Mouse (Mus musculus) hematopoietic stem cell, adult 5-6 weeks (primary cell): ENCODE data around the gene Pcolce2. TPM values are rescaled to one million over a fixed set of nuclear protein-coding genes. Genes with fewer than 3 reads are reported as not detected.
A peak's percentile ranks its signal among the peaks of the same experiment; 100 is the strongest.

ENCODE experiments used
- ATAC-seq, 2 experiments: fragments of 125-278 bp in 1 of 2; replicated peaks in 1 of 2; 2 replicates each; pipeline ENCODE4 v1.8.0; 2016 to 2017; ENCODE audit warnings: inconsistent platforms in 2 of 2, mild to moderate bottlenecking in 2 of 2, moderate number of reproducible peaks in 2 of 2, low read depth in 1 of 2, moderate TSS enrichment in 1 of 2; ENCODE audit not compliant: low FRiP score in 2 of 2, poor library complexity in 2 of 2, severe bottlenecking in 2 of 2, insufficient read depth in 1 of 2, low TSS enrichment in 1 of 2
- total RNA-seq: library from RNA; stranded (forward); fragments of 172-1452, 232-1000 nt; gene quantifications from 2 replicates; pipeline ENCODE4 v1.2.3, GENCODE M21; 2017

Pcolce2 gene
- total RNA-seq, 1 experiment from 2014 or later = not detected

DNA sequence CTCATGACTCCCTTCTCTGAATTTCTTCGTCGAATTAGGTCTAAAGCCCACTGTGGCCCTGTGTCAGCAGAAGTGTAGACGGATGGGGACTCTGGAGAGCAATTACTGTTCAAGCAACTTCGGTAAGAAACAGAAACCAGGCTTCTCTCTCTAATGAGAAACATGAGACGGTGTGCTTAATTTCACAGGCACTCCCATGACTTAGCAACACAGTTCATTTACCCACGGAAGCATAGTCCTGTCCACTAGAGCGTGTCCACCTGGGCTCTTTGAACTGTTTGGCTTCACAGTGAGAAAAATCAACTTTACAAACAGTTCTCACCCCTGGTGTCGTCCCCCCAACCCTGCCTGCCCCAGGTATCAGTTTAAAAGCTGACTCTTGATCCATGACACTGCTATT, 55.4 kb downstream of the Pcolce2 start:
- ATAC-seq = no peak

DNA sequence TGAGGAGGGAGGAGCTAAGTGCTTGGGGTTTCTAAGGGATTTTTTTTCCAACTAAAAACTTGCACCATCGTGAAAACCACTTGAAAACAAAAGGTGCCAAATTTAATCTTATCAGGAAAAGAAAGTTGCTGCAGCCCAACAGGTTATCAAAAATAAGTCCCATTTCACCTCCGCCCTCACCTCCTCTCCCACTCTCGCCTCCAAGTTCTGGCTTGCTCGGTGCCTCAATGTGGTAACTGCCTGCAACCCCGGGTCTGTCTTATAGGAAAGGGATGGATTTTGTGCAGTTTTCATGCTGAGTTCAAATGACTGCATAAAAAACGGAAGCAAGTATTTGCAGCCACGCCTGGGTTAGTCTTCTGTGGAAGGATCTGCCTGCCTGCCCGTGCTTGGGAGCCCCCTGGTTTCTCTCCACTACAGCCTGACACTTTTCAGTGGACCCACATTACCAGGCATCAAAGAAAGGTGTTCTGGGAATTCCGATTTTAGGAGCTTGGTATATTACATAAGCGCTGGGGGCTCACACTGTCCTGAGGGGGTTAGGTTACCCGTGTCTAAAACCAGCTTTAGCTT, 56.2 kb downstream of the Pcolce2 start:
- ATAC-seq = no peak

DNA sequence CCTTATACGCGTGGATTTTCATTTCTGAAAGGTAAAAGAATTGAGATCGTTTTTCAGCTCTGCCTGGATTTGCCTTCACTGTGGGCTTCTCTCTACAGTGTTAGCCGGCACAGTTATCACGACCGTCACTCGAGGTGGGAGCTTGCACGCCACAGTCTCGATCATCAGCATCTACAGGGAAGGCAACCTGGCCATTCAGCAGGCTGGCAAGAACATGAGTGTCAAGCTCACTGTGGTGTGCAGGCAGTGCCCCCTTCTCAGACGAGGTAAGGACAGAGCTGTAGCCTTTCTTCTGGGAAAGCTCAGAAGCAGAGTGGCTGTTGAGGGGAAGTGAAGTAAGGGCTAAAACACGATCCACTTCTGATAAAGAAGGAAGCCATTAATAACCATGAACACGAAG, 57.1 kb downstream of the Pcolce2 start:
- ATAC-seq = no peak

DNA sequence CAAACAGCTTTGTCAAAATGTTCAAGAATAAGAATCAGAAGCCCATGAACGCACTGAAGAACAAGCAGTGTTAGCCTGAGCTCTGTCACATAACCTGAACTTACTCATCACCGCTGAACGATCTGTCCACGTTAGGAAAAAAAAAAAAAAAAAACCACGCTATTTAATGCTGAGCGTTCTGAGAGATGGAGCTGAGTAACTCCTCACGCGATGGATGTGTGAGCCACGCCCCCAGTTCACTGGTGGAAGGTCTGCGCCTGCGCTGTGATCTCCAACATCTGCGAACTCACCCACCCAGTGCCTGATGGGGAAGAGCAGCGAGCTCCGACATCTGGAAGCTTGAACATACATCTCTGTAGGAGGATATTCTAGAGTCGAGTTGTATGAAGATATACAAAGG, 57.6 kb downstream of the Pcolce2 start:
- ATAC-seq = no peak

DNA sequence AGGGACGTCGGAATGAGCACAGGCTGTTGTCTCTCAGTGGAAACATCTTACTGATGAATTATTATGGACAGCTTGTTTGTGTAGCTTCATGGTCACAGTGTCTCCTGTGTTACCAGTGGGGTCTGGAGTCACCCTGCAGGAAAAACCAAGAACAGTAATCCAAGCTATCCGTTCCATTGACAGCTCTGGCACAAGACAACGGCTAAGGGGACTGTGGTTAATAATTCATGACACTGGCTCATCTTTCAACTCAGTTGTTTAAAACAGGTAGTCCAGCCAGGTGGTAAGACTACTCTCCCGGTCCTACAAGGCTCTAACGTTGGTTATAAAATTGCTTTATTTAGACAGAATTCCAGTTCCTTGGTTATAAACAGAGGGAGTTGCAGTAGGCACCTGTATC, 59.2 kb downstream of the Pcolce2 start:
- ATAC-seq = no peak

DNA sequence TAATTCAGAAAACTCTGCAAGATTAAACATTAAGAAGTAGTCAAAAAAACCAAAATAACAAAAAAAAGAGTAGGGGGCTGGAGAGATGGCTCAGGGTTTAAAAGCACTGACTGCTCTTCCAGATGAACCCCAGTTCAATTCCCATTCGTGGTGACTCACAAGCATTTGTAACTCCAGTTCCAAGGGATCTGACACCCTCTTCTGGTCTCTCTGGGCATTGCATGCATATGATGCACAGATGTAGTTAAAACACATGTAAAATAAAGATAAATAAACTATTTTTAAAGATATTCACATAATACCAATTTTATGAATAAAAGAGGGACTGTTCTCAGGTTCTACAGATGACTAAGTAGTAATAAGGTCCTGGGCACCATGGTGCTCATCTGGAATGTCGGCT, 60.4 kb downstream of the Pcolce2 start:
- ATAC-seq = no peak

DNA sequence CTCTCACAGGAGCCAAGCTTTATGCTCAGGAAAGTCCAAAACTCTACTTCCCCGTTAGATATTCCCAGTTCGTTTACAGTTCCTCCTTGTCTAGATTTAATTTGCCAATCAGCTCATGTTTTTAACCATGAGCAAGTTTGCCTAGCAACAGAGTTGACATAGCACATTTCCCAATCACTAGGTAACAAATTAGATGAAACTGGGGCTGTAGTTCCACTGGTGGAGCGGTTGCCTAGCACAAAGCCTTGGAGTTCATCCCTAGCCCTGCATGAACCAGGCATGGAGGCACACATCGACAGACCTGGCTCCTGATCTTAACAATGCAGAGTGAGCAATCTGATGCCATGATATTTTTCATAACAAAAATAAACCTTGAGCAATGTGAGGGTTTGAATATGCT, 61.9 kb downstream of the Pcolce2 start:
- ATAC-seq = no peak

DNA sequence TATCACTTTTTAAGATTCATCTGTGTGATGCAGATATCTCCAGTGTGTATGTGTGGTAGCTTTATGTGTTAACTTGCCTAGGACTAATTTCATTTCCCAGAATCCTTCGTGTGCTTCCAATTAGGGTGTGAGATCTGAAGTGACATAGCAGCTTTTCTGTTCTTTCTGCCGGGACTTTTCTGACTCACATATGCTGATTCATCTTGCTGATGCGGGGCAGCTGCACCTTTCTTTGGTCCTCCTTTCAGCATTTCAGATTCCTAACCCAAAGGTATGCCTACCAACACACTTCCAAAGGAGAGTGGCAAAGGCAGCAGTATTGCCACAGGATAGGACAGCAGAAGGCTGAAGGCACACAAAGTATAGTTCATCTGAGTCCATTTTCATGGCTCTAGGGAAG, 66.7 kb downstream of the Pcolce2 start:
- no peak for ATAC-seq

DNA sequence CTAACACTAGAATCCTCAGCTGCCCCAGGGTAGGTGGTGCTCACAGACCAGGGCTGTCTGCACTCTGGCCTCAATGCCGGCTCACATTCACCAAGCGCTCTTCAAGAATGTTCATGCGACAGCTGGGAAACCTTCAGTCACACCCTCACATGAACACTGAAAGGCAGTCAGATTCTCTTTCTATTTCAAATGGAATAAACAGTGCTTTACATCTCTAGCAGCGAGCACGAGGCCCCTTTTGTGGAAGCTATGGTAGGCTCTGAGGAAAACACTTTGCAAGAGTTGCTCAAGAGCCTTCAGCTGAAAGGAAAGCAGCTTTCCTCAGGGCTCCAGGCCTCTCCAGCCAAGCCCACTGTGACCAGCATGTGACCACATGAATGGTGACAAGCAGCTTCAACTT, 68.0 kb downstream of the Pcolce2 start:
- no peak for ATAC-seq

DNA sequence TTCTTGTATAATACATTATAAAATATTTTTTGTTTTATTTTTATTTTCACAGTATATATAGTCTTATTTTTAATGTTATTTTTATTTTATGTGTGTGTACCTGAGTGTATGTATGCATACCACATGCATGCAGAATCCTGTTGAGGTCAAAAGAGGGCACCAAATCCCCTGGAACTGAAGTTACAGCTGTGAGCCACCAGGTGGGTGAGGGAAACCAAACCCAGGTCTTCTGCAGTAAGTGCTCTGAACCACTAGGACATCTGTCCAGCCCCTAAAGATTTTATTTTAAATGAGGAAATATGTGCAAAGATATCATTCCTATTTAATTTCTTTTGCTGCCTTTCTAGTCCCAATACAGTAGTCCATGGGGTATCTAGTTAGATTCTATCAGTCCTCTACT, 71.5 kb downstream of the Pcolce2 start:
- no peak for ATAC-seq

DNA sequence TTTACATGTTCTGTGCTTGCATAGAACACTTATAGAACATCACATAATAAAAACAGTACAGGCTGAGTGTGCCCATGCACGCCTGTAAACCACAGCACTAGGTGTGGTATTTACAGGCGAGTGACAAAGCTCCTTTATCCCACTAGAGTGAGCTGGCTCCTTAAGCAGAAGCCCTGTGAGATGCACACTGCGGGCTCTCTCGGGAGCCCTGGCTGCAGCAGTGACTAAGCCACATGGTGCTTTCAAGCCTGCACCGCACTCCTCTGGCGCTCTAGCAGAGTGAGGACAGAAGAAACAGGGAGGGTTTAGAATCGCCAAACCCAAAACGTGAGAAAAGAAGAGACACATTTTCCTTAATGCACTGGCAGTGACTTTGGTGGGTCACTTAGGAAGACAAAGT, 75.2 kb downstream of the Pcolce2 start:
- no peak for ATAC-seq

DNA sequence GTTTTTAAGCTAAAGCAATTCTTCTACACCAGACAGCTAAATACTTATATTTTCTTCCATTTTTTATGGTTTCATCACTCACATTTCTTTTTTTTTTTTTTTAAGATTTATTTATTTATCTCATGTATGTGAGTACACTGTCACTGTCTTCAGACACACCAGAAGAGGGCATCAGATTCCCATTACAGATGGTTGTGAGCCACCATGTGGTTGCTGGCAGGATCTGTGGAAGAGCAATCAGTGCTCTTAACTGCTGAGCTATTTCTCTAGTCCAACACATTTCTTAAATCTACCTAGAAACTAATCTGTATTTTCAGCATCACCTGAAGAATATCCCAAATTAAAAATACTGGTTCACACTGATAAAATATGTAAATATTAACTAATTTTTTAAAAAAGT, 98.8 kb downstream of the Pcolce2 start:
- no peak for ATAC-seq

DNA sequence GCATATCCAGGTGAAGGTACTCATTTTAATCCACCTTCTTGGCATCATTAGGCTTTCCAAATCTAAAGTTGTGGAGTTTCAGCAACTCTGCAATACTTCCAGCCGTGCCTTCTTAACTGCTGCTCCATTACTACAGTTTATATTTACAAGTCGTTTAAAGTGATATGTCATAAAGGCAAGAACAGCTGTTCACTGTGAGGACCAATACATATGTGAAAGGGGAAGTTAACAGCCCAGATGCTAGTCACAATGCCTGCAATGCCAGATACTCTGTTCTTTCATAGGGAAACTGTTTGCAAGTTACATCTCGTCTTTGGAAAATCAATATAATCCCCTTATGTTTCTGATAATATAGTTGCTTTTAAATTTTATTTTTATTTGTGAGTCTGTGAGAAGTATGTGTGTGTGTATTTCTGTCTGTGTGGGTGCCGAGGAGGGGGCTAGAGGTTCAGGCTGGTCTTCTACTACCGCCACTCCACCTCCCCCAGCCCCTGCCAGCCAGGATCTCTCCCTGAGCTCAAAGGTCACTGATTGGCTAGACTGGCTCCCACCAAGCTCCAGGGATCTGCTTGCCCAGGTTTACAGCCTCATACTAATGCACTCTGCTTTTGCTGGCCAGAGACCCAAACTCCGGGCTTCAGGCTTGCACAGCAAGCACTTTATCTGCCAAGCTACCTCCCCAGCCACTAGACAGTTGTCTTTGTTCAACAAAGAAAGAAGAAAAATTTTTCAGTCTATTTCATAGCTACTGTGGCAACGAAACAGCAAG, 107.6 kb downstream of the Pcolce2 start:
- peak; percentile 45 to 46; a peak in 2 of 4 replicates for ATAC-seq

DNA sequence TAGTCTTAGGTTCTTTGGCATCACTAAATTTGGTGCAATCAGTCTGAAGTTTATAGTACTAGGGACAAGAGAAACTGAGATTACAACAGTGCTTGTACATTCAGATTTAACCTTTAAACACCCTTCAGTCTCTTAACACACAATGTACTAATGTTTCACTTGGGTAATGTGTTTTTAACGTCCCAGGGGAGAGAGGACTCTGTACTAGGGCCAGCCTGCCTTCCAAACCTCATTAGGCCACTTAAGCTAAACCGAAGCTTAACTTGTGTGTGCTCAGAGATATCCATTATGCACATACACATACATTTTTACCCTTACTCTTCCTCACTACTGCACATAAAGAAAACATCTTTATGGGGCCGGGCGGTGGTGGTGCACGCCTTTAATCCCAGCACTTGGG, 109.9 kb downstream of the Pcolce2 start:
- ATAC-seq = no peak

Other genes with a start within 250 kb of the Pcolce2 start
- 0.44 and 0.89 TPM in 2 replicates for gene Chst2, start 230.9 kb upstream of the Pcolce2 start, total RNA-seq
- gene U2surp, start 125.6 kb upstream of the Pcolce2 start, total RNA-seq = 170 and 189 TPM in 2 replicates
- gene Paqr9, start 77.9 kb upstream of the Pcolce2 start, total RNA-seq = 0.88 and 4.4 TPM in 2 replicates
- 0.56 and 3.2 TPM in 2 replicates for gene Trpc1, start 112.8 kb downstream of the Pcolce2 start, total RNA-seq
- gene Pls1, start 207.7 kb downstream of the Pcolce2 start, total RNA-seq = 0.56 TPM in 1 of 2 replicates, not detected in the other
- 53.9 and 74.9 TPM in 2 replicates for gene Atr, start 220.0 kb downstream of the Pcolce2 start, total RNA-seq